Mouse (Mus musculus): ENCODE data around the gene Zfp180. TPM values are rescaled to one million over a fixed set of nuclear protein-coding genes. Genes with fewer than 3 reads are reported as not detected.

The Zfp180 gene
- 10 to 100 TPM; 14.4 to 16.3 TPM for total RNA-seq (2023)

DNA sequence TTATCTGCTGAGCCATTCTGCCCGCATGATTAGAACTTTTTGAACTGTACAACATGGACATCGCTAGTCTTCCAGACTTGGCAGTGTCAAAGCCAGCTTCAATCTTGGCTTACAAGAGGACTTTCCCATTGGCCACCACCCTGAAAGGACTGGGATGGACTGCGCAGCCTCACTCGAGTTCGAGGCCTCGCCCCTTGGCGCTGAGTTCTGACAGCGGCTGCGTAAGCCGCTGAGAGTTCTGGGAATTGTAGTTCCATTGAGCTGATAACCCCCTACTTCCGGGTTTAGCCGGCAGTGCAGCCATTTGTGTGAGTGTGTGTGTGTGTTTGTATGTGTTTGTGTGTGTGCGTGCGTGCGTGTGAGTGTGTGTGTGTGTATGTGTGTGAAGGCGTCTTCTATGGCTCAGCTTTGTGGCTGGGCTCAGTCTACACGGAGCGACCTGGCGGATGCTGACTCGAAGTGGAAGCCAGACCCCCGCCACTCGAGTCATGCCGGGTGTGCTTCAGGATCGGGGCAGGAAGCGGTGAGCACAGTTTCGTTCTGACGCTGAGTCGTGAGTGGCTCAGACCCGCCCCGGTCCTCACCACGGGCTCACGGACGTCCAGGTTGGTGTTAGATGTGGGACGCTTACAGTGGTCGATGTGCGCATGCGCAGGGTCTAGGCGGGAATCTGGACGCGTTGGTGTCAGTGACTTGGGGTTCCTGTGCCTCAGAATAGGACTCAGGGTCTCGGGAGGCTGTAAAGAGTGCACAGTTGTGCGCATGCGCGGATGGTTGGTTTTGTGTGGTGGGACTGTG, at the start of gene Zfp180:
Zfp180 (plus strand) TSS at position 291 of the 798 bp plus-strand sequence.

DNA sequence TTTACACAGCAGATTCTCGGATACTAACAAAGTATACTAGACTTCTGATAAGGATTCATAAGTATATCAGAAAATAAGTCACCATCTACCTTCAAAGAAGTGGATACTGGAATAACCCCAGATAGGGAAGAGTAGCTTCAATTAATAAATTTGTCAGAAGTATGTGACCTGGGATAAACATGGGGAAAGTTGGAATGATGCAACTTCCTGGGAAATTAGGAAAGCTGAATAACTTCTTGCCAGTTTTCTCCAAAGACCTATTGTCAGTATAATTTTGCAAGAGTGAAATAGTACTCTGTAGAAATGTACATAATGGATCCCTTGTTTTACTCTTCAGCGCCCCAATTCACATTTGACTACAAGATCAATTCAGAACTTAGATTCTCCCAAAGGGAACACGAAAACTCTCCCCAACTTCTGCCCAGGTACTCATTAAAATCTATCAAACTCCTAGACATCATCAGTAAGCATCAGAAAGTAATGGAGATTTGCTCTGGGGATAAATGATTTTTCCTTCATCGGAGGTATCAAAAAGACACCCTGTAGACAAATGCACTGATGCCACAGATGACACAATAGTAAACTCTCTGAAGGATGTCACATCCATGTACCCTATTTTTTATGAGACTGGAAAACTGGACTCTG, 28.9 kb upstream of the Zfp180 start, which contains the start of gene Vmn1r183:
Vmn1r183 (plus strand) TSS at position 595 of the 645 bp plus-strand sequence.

DNA sequence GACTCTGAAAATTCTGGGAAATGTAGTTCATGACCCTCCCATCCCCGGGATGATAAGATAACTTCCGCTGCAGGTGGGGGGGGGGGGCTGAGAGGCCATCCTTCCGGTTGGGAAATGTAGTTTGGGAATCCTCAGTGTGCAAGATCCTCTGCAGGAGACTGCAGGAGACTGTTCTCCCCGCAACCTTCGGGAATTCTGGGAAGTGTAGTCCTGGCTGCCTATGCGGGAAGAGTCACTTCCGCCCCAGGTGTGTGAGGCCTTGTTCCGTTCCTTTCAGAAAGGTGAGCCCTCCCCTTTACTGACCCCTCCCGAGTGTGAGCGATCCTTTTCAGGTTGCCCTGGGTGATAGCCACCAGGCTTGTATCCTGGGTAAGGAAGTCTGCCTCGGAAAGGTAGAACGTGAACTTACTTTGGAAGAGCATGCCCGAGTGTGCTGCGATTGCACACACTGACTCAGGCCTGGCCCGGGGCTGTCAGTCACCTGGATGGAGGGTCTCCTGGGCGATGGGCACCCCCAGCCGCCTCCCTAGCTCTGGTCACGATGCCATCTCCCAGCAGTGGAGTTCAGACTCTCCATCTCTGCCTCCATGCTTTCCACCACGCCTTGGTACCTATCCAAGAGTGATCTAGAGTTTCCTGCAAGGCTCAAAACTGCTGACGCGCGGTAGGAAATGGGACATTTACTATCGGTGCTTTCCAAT, 30.6 kb downstream of the Zfp180 start, which contains the start of gene Zfp112:
Zfp112 (plus strand) TSS at position 159 of the 701 bp plus-strand sequence.

DNA sequence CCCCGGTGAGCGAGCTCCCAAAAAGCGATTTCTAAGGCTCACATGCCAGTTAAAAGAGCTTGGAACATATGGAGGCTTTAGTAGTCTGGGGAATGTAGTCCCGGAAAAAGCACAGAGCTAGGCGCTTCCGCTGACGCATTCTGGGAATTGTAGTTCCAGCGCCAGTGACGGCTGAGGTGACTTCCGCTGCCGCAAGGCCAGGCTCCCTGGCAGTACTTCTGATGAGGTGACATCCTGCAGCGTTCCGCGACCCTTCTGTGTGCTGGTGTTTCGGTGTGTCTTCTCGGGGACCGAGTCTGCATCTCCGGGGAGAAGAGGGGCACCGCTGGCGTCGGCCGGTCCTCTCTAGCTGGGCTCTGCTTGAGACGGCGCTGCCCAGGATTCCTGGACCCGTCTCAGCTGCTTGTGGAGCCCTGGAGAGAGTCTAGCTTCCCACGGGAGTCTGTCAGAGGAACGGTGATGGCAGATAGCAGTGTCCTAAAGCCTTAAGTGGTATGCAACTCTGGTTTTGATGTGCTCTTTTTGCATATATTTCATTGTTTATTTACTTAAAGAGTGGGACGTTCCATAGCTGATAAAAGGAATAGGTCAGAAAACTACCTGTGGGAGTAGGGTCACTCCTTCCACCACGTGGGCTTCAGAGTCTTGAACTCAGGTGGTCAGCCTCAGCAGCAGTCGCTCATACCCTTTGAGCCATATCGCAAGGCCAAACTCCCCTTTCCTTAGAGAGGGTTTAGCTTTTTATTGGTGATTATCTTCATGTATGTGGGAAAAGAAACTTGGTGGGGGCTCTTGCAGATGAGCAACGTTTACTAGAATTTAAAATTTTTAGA, 52.5 kb downstream of the Zfp180 start, which contains the start of gene Zfp235:
Zfp235 (plus strand) TSS at position 174 of the 833 bp plus-strand sequence.

Other genes with a start within 250 kb of the Zfp180 start
- gene Vmn1r176, start 244.6 kb upstream of the Zfp180 start, total RNA-seq (2023): not detected
- gene Vmn1r177, start 215.5 kb upstream of the Zfp180 start, total RNA-seq (2023): not detected
- gene Vmn1r178, start 189.9 kb upstream of the Zfp180 start, total RNA-seq (2023): not detected
- not detected for gene Vmn1r179, start 154.9 kb upstream of the Zfp180 start, total RNA-seq (2023)
- gene Vmn1r180, start 131.3 kb upstream of the Zfp180 start, total RNA-seq (2023): not detected
- not detected for gene Vmn1r181, start 107.3 kb upstream of the Zfp180 start, total RNA-seq (2023)
- not detected for gene V1rd19, start 80.2 kb upstream of the Zfp180 start, total RNA-seq (2023)
- not detected for gene Vmn1r183, start 28.7 kb upstream of the Zfp180 start, total RNA-seq (2023)
- 1 to 10 TPM; 1.2 to 1.6 TPM for gene Zfp112, start 30.4 kb downstream of the Zfp180 start, total RNA-seq (2023)
- 1 to 10 TPM; 2.8 to 4.7 TPM for gene Zfp235, start 52.2 kb downstream of the Zfp180 start, total RNA-seq (2023)
- under 1 TPM; 0.29 to 0.33 TPM for gene Zfp114, start 93.1 kb downstream of the Zfp180 start, total RNA-seq (2023)
- 1 to 10 TPM; 2.9 to 3.2 TPM for gene Zfp111, start 129.5 kb downstream of the Zfp180 start, total RNA-seq (2023)
- 1 to 10 TPM in 1 of 2 experiments, under 1 TPM in 1; 0.62 to 1.2 TPM for gene Zfp109, start 155.6 kb downstream of the Zfp180 start, total RNA-seq (2023)
- gene Zfp108, start 172.9 kb downstream of the Zfp180 start, total RNA-seq (2023): under 1 TPM; 0.29 to 0.33 TPM
- gene Zfp93, start 188.5 kb downstream of the Zfp180 start, total RNA-seq (2023): under 1 TPM; 0.15 to 0.44 TPM
- 1 to 10 TPM; 3.4 to 6.4 TPM for gene Zfp61, start 219.3 kb downstream of the Zfp180 start, total RNA-seq (2023)
- gene Zfp94, start 234.7 kb downstream of the Zfp180 start, total RNA-seq (2023): 1 to 10 TPM; 1.1 to 1.3 TPM